Mouse (Mus musculus) heart, adult 2 months (tissue): ENCODE measurements around the gene Arl3. TPM values are rescaled to one million over a fixed set of nuclear protein-coding genes. Genes with fewer than 3 reads are reported as not detected.
A peak's percentile ranks its signal among the peaks of the same experiment; 100 is the strongest.

Source experiments
- DNase-seq, 2 experiments: peaks; one replicate each; pipeline ENCODE4 v3.0.0; 2021
- H3K27ac ChIP-seq: fragments of 200-600 bp; 2 replicates; pipeline ENCODE4 v1.8.1; 2022
- H3K27me3 ChIP-seq: fragments of 200-500 bp; 2 replicates; pipeline ENCODE4 v1.6.1; 2012; ENCODE audit warnings: mild to moderate bottlenecking, low read length, inconsistent platforms, mixed read lengths; ENCODE audit not compliant: control insufficient read depth, insufficient read depth
- H3K36me3 ChIP-seq: fragments of 200-500 bp; 2 replicates; pipeline ENCODE4 v1.6.1; 2012; ENCODE audit warnings: low read length, inconsistent platforms; ENCODE audit not compliant: control insufficient read depth, insufficient read depth
- H3K4me1 ChIP-seq: fragments of 200-500 bp; 2 replicates; pipeline ENCODE4 v1.6.1; 2011; ENCODE audit warnings: low read length; ENCODE audit not compliant: control insufficient read depth, insufficient read depth
- H3K4me3 ChIP-seq: fragments of 200-600 bp; 2 replicates; pipeline ENCODE4 v1.8.1; 2022
- H3K79me2 ChIP-seq: fragments of 200-500 bp; replicated peaks from 2 replicates; pipeline ENCODE4 v1.6.1; 2012; ENCODE audit warnings: mild to moderate bottlenecking, inconsistent platforms, low read length, moderate library complexity, mixed read lengths; ENCODE audit not compliant: control insufficient read depth, insufficient read depth
- H3K9ac ChIP-seq: fragments of 200-500 bp; 2 replicates; pipeline ENCODE4 v1.6.1; 2012; ENCODE audit warnings: low read depth, mild to moderate bottlenecking, control low read depth, inconsistent platforms, low read length, mixed read lengths
- CTCF ChIP-seq: fragments of 200-600 bp; IDR thresholded peaks from 2 replicates; pipeline ENCODE4 v1.8.1; 2022; ENCODE audit warnings: antibody characterized with exemption, mild to moderate bottlenecking, moderate library complexity
- EP300 ChIP-seq: fragments of 200-500 bp; IDR thresholded peaks from 2 replicates; pipeline ENCODE4 v1.6.1; 2011; ENCODE audit warnings: low read depth, low read length, control low read depth; ENCODE audit not compliant: insufficient read depth
- POLR2A ChIP-seq: fragments of 200-500 bp; IDR thresholded peaks from 2 replicates; pipeline ENCODE4 v1.6.1; 2011; ENCODE audit warnings: mild to moderate bottlenecking, low read depth, low read length, control low read depth; ENCODE audit not compliant: insufficient read depth
- WGBS: fragments of 180-500 bp; shearing (Covaris S2); methylation state at CpG from one replicate; pipeline ENCODE4 v1.1.7; 2018; 5-methylcytosine and 5-hydroxymethylcytosine counted together
- intact Hi-C: fragments of 180-260 bp; cut with DNase I; formaldehyde crosslinking; loops from one replicate; pipeline ENCODE4 v1.15.1; 2025
- polyA plus RNA-seq: library from polyadenylated mRNA; depleted of rRNA; stranded (reverse); fragments of >200 nt; gene quantifications from 2 replicates; pipeline ENCODE4 v1.2.3, GENCODE M21; 2012
- total RNA-seq, 2 experiments: library from RNA; stranded (reverse); gene quantifications; 2 replicates each; pipeline ENCODE4 v1.2.3; 2021

Arl3 gene
- total and polyA plus RNA-seq, 3 experiments, result 36.1 to 43.4 (median 38.3) TPM

DNA sequence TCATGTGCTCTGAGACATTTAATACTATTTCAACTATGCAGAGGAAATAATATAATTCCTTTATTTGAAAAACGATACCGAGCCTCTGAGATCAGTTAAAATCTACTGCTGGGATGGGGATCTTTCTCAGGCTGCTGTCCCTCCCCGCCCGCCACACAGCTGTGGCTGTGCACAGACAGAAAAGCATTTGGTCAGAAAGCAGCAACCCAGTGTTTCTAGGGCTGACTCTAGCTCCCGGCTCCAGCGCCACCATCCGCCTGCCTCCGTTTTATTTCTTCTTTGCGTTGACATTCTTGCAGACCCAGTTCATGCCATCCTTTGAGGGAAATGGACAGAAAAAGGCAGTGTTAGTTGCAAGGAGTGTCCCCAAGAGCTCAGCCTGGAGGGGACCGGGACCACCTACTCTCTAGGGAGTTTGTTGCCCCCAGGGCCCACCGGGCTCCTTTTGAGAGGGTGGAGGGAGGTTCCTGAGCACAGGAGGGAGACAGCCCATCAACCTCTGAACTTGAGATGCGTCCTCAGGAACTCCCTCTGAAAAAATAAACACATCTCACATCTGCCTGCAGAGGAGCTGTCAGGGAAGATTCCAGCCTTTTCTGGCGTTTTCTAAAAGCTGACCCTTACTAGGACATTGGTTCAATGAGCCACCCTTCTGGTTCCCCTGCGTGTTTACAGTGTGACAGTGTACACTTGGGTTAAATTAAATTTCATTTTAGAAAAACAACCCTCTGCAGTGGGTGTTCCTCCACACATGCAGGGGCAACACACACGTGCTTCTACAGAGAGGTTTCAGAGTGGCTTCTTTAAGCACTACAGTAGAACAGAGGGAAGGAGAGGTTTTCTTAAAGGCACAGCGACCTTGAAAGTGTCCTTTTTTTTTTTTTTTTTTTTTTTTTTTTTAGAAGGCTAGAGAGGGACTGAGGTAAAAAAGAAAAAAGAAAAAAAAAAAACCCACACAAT lies 41.6 kb downstream of the Arl3 start:
- peak overlapping the region; percentile 97 for H3K27ac ChIP-seq
- H3K79me2 ChIP-seq, result no peaks in the 10 kb centered on the region
- WGBS, result 43% methylated on average over 16 of the region's 16 CpGs
- peaks cover 9% of the 10 kb centered on the region for H3K4me1 ChIP-seq
- H3K4me3 ChIP-seq, result 0 out of 2 replicates have a peak overlapping the region, but pooled peaks have one; percentile 14
- H3K27me3 ChIP-seq, result no peaks in the 10 kb centered on the region
- DNase-seq, result peak in 1 of 2 experiments; percentile 61
- H3K9ac ChIP-seq, result no peak overlapping the region
- TF ChIP-seq EP300 (no peak), POLR2A (no peak), CTCF (no peak)
- intact Hi-C loops, result no loop called here
- H3K36me3 ChIP-seq, result no peaks in the 10 kb centered on the region

DNA sequence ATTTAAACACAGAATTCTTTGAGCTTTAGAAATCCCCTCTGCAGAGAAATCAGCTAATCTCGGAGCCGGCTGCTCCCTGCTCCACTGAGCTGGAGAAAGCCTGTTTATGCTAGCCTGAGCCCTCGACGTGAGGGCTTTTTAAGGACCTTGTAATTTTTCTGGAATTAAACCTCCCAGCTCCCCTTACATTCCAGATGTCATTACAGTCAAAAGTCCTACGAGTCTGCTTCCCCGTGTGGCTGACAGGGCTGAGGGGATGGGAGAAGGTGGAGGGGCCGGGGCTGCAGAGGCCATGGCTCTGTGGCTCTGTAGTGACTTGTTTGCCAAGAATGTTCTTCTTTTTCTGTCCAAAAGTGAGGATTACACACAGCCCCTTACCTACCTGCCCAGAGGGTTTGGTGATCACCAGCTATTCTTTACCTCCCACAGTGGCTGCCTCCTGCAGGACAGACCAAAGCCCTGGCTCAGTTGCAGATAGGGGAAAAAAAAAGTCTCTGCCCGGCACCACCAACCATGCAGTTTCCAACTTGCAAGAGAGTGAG lies 42.5 kb downstream of the Arl3 start:
- H3K27me3 ChIP-seq, result no peaks in the 10 kb centered on the region
- DNase-seq, result no peak
- 60% methylated on average over 8 of the region's 8 CpGs for WGBS
- peak overlapping the region; percentile 97; the same call in 1 of the 2 replicates for H3K27ac ChIP-seq
- H3K4me3 ChIP-seq, result 0 out of 2 replicates have a peak overlapping the region, but pooled peaks have one; percentile 14
- intact Hi-C loops, result no loop called here
- no peak overlapping the region for H3K9ac ChIP-seq
- H3K36me3 ChIP-seq, result no peaks in the 10 kb centered on the region
- H3K79me2 ChIP-seq, result no peaks in the 10 kb centered on the region
- no peak for TF ChIP-seq EP300
- TF ChIP-seq CTCF, result peak; percentile 25
- TF ChIP-seq POLR2A, result no peak
- peaks cover 9% of the 10 kb centered on the region for H3K4me1 ChIP-seq

DNA sequence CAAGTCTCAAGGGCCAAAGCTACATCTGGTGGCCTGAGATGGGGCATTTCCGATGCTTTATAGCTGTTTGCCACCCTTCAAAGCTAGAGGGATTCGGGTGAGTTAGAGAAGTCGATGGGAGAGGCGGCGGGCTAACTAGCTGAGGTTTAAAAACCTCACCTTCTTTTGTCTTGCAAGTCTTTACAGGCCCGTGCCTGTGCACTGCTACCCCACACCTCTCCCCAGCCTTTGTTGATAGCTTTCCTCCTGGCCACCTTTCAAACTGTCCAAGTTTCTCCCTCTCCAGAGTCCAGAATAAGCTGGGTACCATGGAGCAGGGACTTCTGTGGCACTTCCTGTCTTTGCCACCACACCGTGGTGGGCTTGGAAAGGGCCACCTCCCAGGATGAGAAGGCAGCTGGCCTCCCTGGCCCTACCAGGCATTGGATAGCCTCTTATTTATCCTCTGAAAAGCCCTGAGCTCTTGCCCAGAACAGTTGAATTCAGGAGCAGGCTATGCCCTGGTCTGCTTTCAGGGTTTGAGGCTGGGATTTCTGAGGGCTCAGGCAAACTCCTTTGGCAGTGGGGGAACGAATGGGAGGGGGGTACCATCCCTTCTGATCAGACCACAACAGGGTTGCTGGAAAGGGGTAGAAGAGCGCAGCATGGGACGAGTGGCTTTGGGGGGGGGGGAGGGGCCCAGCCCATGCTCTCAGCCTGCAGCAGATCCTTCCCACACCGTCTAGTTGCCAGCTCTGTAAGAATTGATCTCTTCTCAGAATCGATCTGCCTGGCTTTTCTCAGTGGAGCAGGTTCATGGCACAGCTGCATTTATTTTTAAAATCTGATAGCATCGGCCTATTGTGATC lies 43.2 kb downstream of the Arl3 start:
- Histone ChIP-seq H3K9ac (peak overlapping the region; percentile 42; the same call in 1 of the 2 replicates), H3K4me1 (peaks cover 14% of the 10 kb centered on the region), H3K27ac (peak overlapping the region; percentile 97), H3K79me2 (no peaks in the 10 kb centered on the region), H3K4me3 (no peak overlapping the region), H3K27me3 (no peaks in the 10 kb centered on the region), H3K36me3 (no peaks in the 10 kb centered on the region)
- 42% methylated on average over 13 of the region's 13 CpGs for WGBS
- intact Hi-C loops, result no loop called here
- DNase-seq, result no peak
- TF ChIP-seq EP300 (no peak), CTCF (no peak), POLR2A (no peak)

DNA sequence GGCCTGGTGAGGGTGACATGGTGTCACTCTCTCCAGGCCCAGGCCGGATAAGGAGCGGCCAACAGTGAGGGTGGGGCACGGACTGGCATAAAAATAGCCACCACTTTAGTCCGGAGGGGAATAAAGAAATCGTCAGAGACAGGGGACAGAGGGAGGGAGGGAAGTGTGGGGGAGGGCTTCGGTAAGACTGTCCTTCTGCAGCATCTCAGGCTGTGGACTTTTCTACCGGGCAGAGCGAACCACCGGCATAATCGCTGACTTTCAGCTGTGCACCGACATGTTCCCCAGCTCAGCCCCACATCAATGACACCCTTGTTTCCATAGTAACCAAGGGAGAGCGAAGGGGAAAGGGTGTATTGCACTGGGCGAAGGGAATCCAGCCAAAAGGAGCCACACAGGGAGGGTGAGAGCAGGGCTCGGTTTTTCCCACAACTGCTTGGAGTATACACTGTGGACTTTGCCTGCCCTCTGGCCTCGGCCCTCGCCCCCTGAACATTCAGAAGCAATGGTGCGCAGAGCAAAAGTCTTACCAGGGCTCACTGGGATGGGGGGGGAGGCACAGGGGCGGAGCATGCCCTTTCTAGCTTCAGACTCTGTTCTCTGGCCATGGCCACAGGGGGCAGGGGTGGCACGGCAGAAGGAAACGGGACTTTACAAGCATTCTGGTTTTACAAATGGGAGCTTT lies 44.3 kb downstream of the Arl3 start:
- intact Hi-C loops, result no loop called here
- Histone ChIP-seq H3K9ac (peak overlapping the region; percentile 72), H3K27ac (peak overlapping the region; percentile 97), H3K4me1 (peaks cover 23% of the 10 kb centered on the region), H3K4me3 (peak overlapping the region; percentile 52), H3K27me3 (no peaks in the 10 kb centered on the region), H3K79me2 (no peaks in the 10 kb centered on the region), H3K36me3 (no peaks in the 10 kb centered on the region)
- WGBS, result 3% methylated on average over 20 of the region's 20 CpGs
- peak; percentile 67 for TF ChIP-seq EP300
- peak; percentile 65 for TF ChIP-seq POLR2A
- TF ChIP-seq CTCF, result peak; percentile 62
- peak; percentile 74 to 86 for DNase-seq
